Mouse (Mus musculus) MEL (cell line): ENCODE data around the gene Gtf2h2. TPM values are rescaled to one million over a fixed set of nuclear protein-coding genes. Genes with fewer than 3 reads are reported as not detected.

Source experiments
- DNase-seq: peaks from one replicate; pipeline ENCODE4 v3.0.0; 2011; ENCODE audit warnings: low read depth, low spot score
- H3K27ac ChIP-seq: 2 replicates; pipeline ENCODE4 v1.5.1; 2012; ENCODE audit warnings: low read depth, mild to moderate bottlenecking, control low read depth, low read length, moderate library complexity; ENCODE audit not compliant: control insufficient read depth
- H3K27me3 ChIP-seq, 2 experiments: fragments of 150-350 bp in 1 of 2; sonication (generic) in 1 of 2; 2 replicates each; pipeline ENCODE4 v1.6.1; 2012; ENCODE audit warnings: low read length in 2 of 2, mild to moderate bottlenecking in 2 of 2, improper control_type of control experiment in 1 of 2, moderate library complexity in 1 of 2; ENCODE audit not compliant: insufficient read depth in 2 of 2, control insufficient read depth in 1 of 2
- H3K36me3 ChIP-seq, 2 experiments: 2 replicates each; pipeline ENCODE4 v1.6.1; 2012 to 2014; ENCODE audit warnings: low read length in 2 of 2, improper control_type of control experiment in 1 of 2, inconsistent platforms in 1 of 2, mild to moderate bottlenecking in 1 of 2; ENCODE audit not compliant: insufficient read depth in 2 of 2, control insufficient read depth in 1 of 2
- H3K4me1 ChIP-seq, 2 experiments: fragments of 150-350 bp in 1 of 2; sonication (generic) in 1 of 2; 2 replicates each; pipeline ENCODE4 v1.6.1; 2012; ENCODE audit warnings: low read length in 2 of 2, improper control_type of control experiment in 1 of 2, mild to moderate bottlenecking in 1 of 2; ENCODE audit not compliant: insufficient read depth in 2 of 2, control insufficient read depth in 1 of 2
- H3K4me3 ChIP-seq, 2 experiments: fragments of 150-350 bp in 1 of 2; sonication (generic) in 1 of 2; 2 replicates each; pipeline ENCODE4 v1.5.1; 2012; ENCODE audit warnings: low read depth in 2 of 2, low read length in 2 of 2, mild to moderate bottlenecking in 2 of 2, moderate library complexity in 2 of 2, control low read depth in 1 of 2, improper control_type of control experiment in 1 of 2; ENCODE audit not compliant: control insufficient read depth in 1 of 2, insufficient read depth in 1 of 2
- H3K79me2 ChIP-seq: 2 replicates; pipeline ENCODE4 v1.6.1; 2012; ENCODE audit warnings: mild to moderate bottlenecking, low read length, moderate library complexity; ENCODE audit not compliant: control insufficient read depth, poor library complexity, insufficient read depth
- H3K9ac ChIP-seq: 2 replicates; pipeline ENCODE4 v1.6.1; 2012; ENCODE audit warnings: low read depth, mild to moderate bottlenecking, control low read depth, low read length, moderate library complexity; ENCODE audit not compliant: control insufficient read depth, poor library complexity, severe bottlenecking
- H3K9me3 ChIP-seq: fragments of 150-350 bp; sonication (generic); replicated peaks from 2 replicates; pipeline ENCODE4 v1.6.1; 2012; ENCODE audit warnings: mild to moderate bottlenecking, low read length, improper control_type of control experiment, moderate library complexity; ENCODE audit not compliant: insufficient read depth
- BHLHE40 ChIP-seq: IDR thresholded peaks from 2 replicates; pipeline ENCODE4 v1.6.1; 2012; ENCODE audit warnings: low read depth, mild to moderate bottlenecking, inconsistent platforms, low read length, improper control_type of control experiment, borderline replicate concordance
- GATA1 ChIP-seq: IDR thresholded peaks from 2 replicates; pipeline ENCODE4 v1.6.1; 2011; ENCODE audit warnings: low read depth, low read length, improper control_type of control experiment
- MAX ChIP-seq: IDR thresholded peaks from 2 replicates; pipeline ENCODE4 v1.6.1; 2011; ENCODE audit warnings: low read length, improper control_type of control experiment
- POLR2AphosphoS5 ChIP-seq: IDR thresholded peaks from 2 replicates; pipeline ENCODE4 v1.6.1; 2012; ENCODE audit warnings: low read depth, borderline replicate concordance, mild to moderate bottlenecking, inconsistent platforms, low read length, moderate library complexity, mixed read lengths
- RCOR1 ChIP-seq: IDR thresholded peaks from 2 replicates; pipeline ENCODE4 v1.6.1; 2012; ENCODE audit warnings: low read depth, mild to moderate bottlenecking, inconsistent platforms, low read length, improper control_type of control experiment
- SIN3A ChIP-seq: IDR thresholded peaks from 2 replicates; pipeline ENCODE4 v1.6.1; 2012; ENCODE audit warnings: low read length, improper control_type of control experiment, inconsistent platforms
- TAL1 ChIP-seq: IDR thresholded peaks from 2 replicates; pipeline ENCODE4 v1.6.1; 2012; ENCODE audit warnings: mild to moderate bottlenecking, inconsistent platforms, low read length, moderate library complexity, mixed read lengths
- TBP ChIP-seq: IDR thresholded peaks from 2 replicates; pipeline ENCODE4 v1.8.0; 2011; ENCODE audit warnings: low read depth, low read length, improper control_type of control experiment
- USF1 ChIP-seq: IDR thresholded peaks from 2 replicates; pipeline ENCODE4 v1.6.1; 2014; ENCODE audit warnings: low read depth, mild to moderate bottlenecking, inconsistent platforms, low read length, improper control_type of control experiment, moderate library complexity
- USF2 ChIP-seq, 2 experiments: IDR thresholded peaks; 2 replicates each; pipeline ENCODE4 v1.6.1; 2011 to 2012; ENCODE audit warnings: improper control_type of control experiment in 2 of 2, low read length in 2 of 2, borderline replicate concordance in 1 of 2, inconsistent platforms in 1 of 2, low read depth in 1 of 2, mild to moderate bottlenecking in 1 of 2; ENCODE audit not compliant: insufficient read depth in 1 of 2
- ZKSCAN1 ChIP-seq: IDR thresholded peaks from 2 replicates; pipeline ENCODE4 v1.6.1; 2012; ENCODE audit warnings: low read depth, mild to moderate bottlenecking, inconsistent platforms, low read length, improper control_type of control experiment, moderate library complexity
- ZMIZ1 ChIP-seq: IDR thresholded peaks from 2 replicates; pipeline ENCODE4 v1.6.1; 2012; ENCODE audit warnings: low read depth, mild to moderate bottlenecking, inconsistent platforms, low read length, improper control_type of control experiment, moderate library complexity
- polyA plus RNA-seq, 2 experiments: library from polyadenylated mRNA; stranded (reverse) in 1 of 2; unstranded in 1 of 2; fragments of >175 nt in 1 of 2; fragments of >200 nt in 1 of 2; gene quantifications; 2 replicates each; pipeline versions ENCODE4 v1.2.1 to v1.2.4; 2012; ENCODE audit warnings: low replicate concordance in 2 of 2, low read depth in 1 of 2; ENCODE audit not compliant: insufficient read length in 2 of 2, insufficient read depth in 1 of 2, missing spikeins in 1 of 2
- total RNA-seq: library from RNA; depleted of rRNA; stranded (reverse); fragments of 300-350 nt; gene quantifications from 2 replicates; pipeline ENCODE4 v1.2.3, GENCODE M21; 2012

Gtf2h2 gene
- total and polyA plus RNA-seq, 3 experiments, result 47.2 to 71.6 TPM; not detected in 1

DNA sequence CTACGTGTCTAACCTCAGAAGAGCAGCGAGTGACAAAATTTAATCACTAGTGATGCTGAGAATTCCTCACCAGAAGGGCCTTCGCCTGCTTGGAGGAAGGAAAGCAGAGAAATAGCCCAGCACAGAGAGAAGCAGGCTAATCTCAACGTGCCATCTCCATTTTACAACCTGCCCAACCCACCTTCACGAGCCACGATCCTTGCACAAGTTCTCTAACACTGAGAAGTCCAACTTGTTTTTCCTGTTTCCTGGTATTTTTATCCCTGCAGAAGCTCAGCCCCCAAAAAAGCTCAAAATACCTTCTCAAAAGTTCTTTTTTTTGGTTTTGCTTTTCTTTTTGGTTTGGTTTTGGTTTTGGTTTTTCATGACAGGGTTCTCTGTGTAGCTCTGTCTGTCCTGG lies 25.8 kb upstream of the Gtf2h2 start:
- no peak overlapping the region for H3K9ac ChIP-seq
- no peak for TF ChIP-seq TBP
- TF ChIP-seq, all 39 proteins: peak for 0
- Histone ChIP-seq H3K79me2 (no peaks in the 10 kb centered on the region), H3K27me3 (no peaks in the 10 kb centered on the region), H3K4me1 (peaks cover 7 to 26% of the 10 kb centered on the region in 2 experiments; a peak in 3 of 4 replicates), H3K36me3 (peaks cover 0 to 4% of the 10 kb centered on the region in 2 experiments; a peak in 2 of 4 replicates), H3K9me3 (no peaks in the 10 kb centered on the region), H3K4me3 (no peak overlapping the region), H3K27ac (no peak overlapping the region)
- no peak for DNase-seq

DNA sequence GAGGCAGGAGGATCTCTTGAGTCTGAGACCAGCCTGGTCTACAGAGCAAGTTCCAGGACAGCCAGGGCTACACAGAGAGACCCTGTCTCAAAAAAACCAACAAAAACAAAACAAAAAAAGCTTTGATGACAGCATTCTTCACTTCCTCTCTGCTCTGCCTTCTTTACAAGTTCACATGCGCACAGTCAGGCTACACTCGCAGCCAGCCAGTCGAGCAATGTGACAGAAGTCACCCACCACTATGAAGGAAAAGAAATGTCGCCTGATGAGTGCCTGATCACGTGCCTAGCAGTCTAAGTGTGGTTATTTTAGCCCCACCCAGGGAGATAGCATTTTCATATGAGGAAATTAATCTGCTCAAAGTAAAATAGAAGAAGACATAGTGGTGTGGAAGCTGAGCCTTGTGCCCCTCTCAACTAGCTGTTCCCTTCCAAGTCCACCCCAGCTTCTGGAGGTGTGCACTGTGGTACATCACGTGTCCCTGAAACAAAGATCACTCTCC lies 25.3 kb upstream of the Gtf2h2 start:
- Histone ChIP-seq H3K4me3 (no peak overlapping the region), H3K36me3 (peaks cover 0 to 7% of the 10 kb centered on the region in 2 experiments; a peak in 2 of 4 replicates), H3K9me3 (no peaks in the 10 kb centered on the region), H3K27me3 (no peaks in the 10 kb centered on the region), H3K79me2 (no peaks in the 10 kb centered on the region), H3K4me1 (peaks cover 10 to 29% of the 10 kb centered on the region in 2 experiments; a peak in 3 of 4 replicates), H3K9ac (no peak overlapping the region), H3K27ac (no peak overlapping the region)
- TF ChIP-seq SIN3A (no peak), USF2 (IDR thresholded peaks at IDR 0.05; ENCODE audit: borderline replicate concordance in 1 of 2, insufficient read depth in 1 of 2, low read depth in 1 of 2, low read length in 2 of 2) (peak in 1 of 2 experiments; percentile 66; a peak in 2 of 4 replicates), BHLHE40 (peak; percentile 94), RCOR1 (no peak), ZKSCAN1 (peak; percentile 93), USF1 (peak; percentile 92), MAX (peak; percentile 60), GATA1 (no peak), TAL1 (no peak), POLR2AphosphoS5 (no peak), ZMIZ1 (no peak)
- DNase-seq, result peak; percentile 56
